ENCODE assay signal across 31 mouse cellular contexts in the genomic region with DNA sequence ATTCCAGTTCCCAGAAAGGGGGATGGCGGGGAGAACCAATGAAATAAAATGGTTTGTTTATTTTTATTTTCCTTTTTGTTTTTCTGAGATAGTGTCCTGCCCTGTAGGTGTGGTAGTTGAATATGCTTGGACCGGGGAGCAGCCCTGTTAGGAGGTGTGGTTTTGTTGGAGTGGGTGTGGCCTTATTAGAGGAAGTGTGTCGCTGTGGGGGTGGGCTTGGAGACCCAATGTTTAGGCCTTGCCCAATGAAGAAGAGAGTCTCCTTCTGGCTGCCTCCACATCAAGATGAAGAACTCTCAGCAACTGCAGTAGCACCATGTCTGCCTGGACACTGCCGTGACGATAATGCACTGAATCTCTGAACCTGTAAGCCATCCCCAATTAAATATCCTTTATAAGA. TPM values are rescaled to one million over a fixed set of nuclear protein-coding genes. Genes with fewer than 3 reads are reported as not detected.
A peak's percentile ranks its signal among the peaks of the same experiment; 100 is the strongest.
DNase-seq lines count a peak whose midpoint lies in the region; ATAC-seq and TF ChIP-seq lines count a peak whose summit lies in the region.
"Had no signal": no experiment of that assay in that cellular context is flagged by ENCODE, and none has a peak within 500 bp of the region (broad histone marks: within the 10 kb centered on the region; RNA-seq: fewer than 3 reads in every experiment).

No protein-coding gene starts in this region.

- DNase-seq in testis, postnatal 10 days (ENCODE audit: low spot score), result no peak
- DNase-seq in MEL-GATA-1-ER (ENCODE audit: extremely low read depth, low read depth), result peak; percentile 22
- DNase-seq in layer of hippocampus, postnatal 10 days (ENCODE audit: low spot score in 2 of 2), result no peak
- DNase-seq in adrenal gland, postnatal 10 days, result no peak

- TF ChIP-seq CTCF in testis, adult 2 months (IDR thresholded peaks at IDR 0.05; ENCODE audit: control insufficient read depth, insufficient read depth, insufficient replicate concordance, low read depth, low read length), result no peak

- H3K4me3 ChIP-seq in testis, adult 2 months (ENCODE audit: control insufficient read depth, low read depth, low read length), result peak overlapping the region; percentile 43
- H3K4me3 ChIP-seq: embryonic facial prominence, embryonic 12.5 days; embryonic facial prominence, embryonic 15.5 days; gastrocnemius, adult 2 months; heart, embryonic 12.5 days; heart, embryonic 15.5 days had no signal

- no peaks in the 10 kb centered on the region for H3K27me3 ChIP-seq in testis, adult 2 months (ENCODE audit: control insufficient read depth, insufficient read depth, low read length)
- H3K27me3 ChIP-seq: embryonic facial prominence, embryonic 12.5 days; embryonic facial prominence, embryonic 15.5 days; heart, embryonic 12.5 days; heart, embryonic 15.5 days had no signal

- H3K36me3 ChIP-seq in testis, adult 2 months (ENCODE audit: control insufficient read depth, insufficient read depth, low read length), result no peaks in the 10 kb centered on the region
- H3K36me3 ChIP-seq: embryonic facial prominence, embryonic 12.5 days; embryonic facial prominence, embryonic 15.5 days; heart, embryonic 12.5 days; heart, embryonic 15.5 days had no signal

- H3K27ac ChIP-seq in testis, adult 2 months (ENCODE audit: control insufficient read depth, insufficient read depth, low read depth, low read length), result no peak overlapping the region
- H3K27ac ChIP-seq: embryonic facial prominence, embryonic 12.5 days; embryonic facial prominence, embryonic 15.5 days; gastrocnemius, adult 2 months; heart, embryonic 15.5 days; hindbrain, embryonic 14.5 days; hindbrain, postnatal 0 days had no signal

- no peak for TF ChIP-seq POLR2A in testis, adult 2 months (IDR thresholded peaks at IDR 0.05; ENCODE audit: control insufficient read depth, low read depth, low read length)

- 0 out of 2 replicates have a peak, but pooled peaks have one; percentile 4 for ATAC-seq in granulocyte monocyte progenitor cell, adult 5-6 weeks (replicated peaks; ENCODE audit: poor library complexity, severe bottlenecking)
- ATAC-seq: forebrain, embryonic 14.5 days; forebrain, postnatal 0 days; hindbrain, postnatal 0 days; intestine, embryonic 16.5 days had no signal

- no peaks in the 10 kb centered on the region for H3K4me1 ChIP-seq in testis, adult 2 months (ENCODE audit: control insufficient read depth, insufficient read depth, low read length)
- H3K4me1 ChIP-seq: embryonic facial prominence, embryonic 12.5 days; embryonic facial prominence, embryonic 15.5 days; heart, embryonic 12.5 days; heart, embryonic 15.5 days had no signal

RNA-seq across cellular contexts. Expression of a gene that starts 13.4 kb away (rescaled TPM):
- not detected in 2 replicates for polyA plus RNA-seq in testis, adult 2 months (2012; rRNA removed)
- total RNA-seq in granulocyte monocyte progenitor cell, adult 5-6 weeks (2014; fragmentation: Nextera tagmentation), result not detected in 2 replicates
- total RNA-seq in granulocyte monocyte progenitor cell, adult 5-6 weeks (2017), result not detected in 2 replicates
- under 1 TPM in 1 of 2 experiments, not detected in 1; 0.59 TPM for total RNA-seq in layer of hippocampus, postnatal 10 days (2021)
- total RNA-seq in adrenal gland, postnatal 10 days (2021), result not detected
- total RNA-seq: adrenal gland, adult 18-20 months; adrenal gland, postnatal 14 days; adrenal gland, postnatal 4 days; common myeloid progenitor, adult 5-6 weeks; ES-E14; forebrain, postnatal 0 days; gastrocnemius, adult 2 months; gastrocnemius, postnatal 14 days; gastrocnemius, postnatal 4 days; heart, adult 18-20 months; heart, postnatal 10 days; heart, postnatal 4 days; hindbrain, postnatal 0 days had no signal
- polyA plus RNA-seq: C2C12; CD4-positive, CD25-positive, alpha-beta regulatory T cell, adult 4 months; cerebellum, adult 2 months; embryonic facial prominence, embryonic 12.5 days; forebrain, embryonic 11.5 days; forebrain, embryonic 14.5 days; forebrain, postnatal 0 days; heart, embryonic 12.5 days; heart, embryonic 15.5 days; hindbrain, embryonic 14.5 days; inflammation-experienced regulatory T-cells, adult 6 months; intestine, embryonic 16.5 days had no signal

RNA-seq across cellular contexts. Expression of a gene that starts 25.2 kb away (rescaled TPM):
- polyA plus RNA-seq in testis, adult 2 months (2012; rRNA removed), result 25.7 and 31.1 TPM in 2 replicates
- total RNA-seq in granulocyte monocyte progenitor cell, adult 5-6 weeks (2014; fragmentation: Nextera tagmentation), result 99.9 and 103 TPM in 2 replicates
- total RNA-seq in granulocyte monocyte progenitor cell, adult 5-6 weeks (2017), result 121 and 139 TPM in 2 replicates
- 10 to 100 TPM; 50.4 to 55.7 TPM for total RNA-seq in layer of hippocampus, postnatal 10 days (2021)
- 10 to 100 TPM; 56.7 to 56.9 TPM for total RNA-seq in adrenal gland, postnatal 10 days (2021)
